Mouse (Mus musculus) midbrain, embryonic 13.5 days (tissue): Measurements from ENCODE around the gene Limch1. TPM values are rescaled to one million over a fixed set of nuclear protein-coding genes. Genes with fewer than 3 reads are reported as not detected.

Experiments used
- ATAC-seq: fragments of 200-750 bp; cut with Nextera tagmentation; 2 replicates; pipeline ENCODE4 v1.8.0; 2017; ENCODE audit warnings: mild to moderate bottlenecking, moderate TSS enrichment, moderate library complexity
- H3K27ac ChIP-seq: fragments of 300-500 bp; sonication (generic); 2 replicates; pipeline ENCODE4 v1.5.1; 2015; ENCODE audit warnings: inconsistent platforms, mild to moderate bottlenecking, moderate library complexity
- H3K27me3 ChIP-seq: fragments of 300-500 bp; sonication (generic); 2 replicates; pipeline ENCODE4 v1.6.1; 2015; ENCODE audit warnings: mild to moderate bottlenecking, inconsistent platforms
- H3K36me3 ChIP-seq: fragments of 300-500 bp; sonication (generic); 2 replicates; pipeline ENCODE4 v1.6.1; 2015; ENCODE audit warnings: mild to moderate bottlenecking, inconsistent platforms
- H3K4me1 ChIP-seq: fragments of 300-500 bp; sonication (generic); replicated peaks from 2 replicates; pipeline ENCODE4 v1.6.1; 2015; ENCODE audit warnings: inconsistent platforms
- H3K4me2 ChIP-seq: fragments of 300-500 bp; sonication (generic); replicated peaks from 2 replicates; pipeline ENCODE4 v1.6.1; 2015; ENCODE audit warnings: moderate library complexity, mild to moderate bottlenecking, inconsistent platforms
- H3K4me3 ChIP-seq: fragments of 300-500 bp; sonication (generic); replicated peaks from 2 replicates; pipeline ENCODE4 v1.5.1; 2015; ENCODE audit warnings: mild to moderate bottlenecking, inconsistent platforms
- H3K9ac ChIP-seq: fragments of 300-500 bp; sonication (generic); replicated peaks from 2 replicates; pipeline ENCODE4 v1.6.1; 2015; ENCODE audit warnings: mild to moderate bottlenecking, inconsistent platforms
- H3K9me3 ChIP-seq: fragments of 300-500 bp; sonication (generic); 2 replicates; pipeline ENCODE4 v1.6.1; 2016; ENCODE audit warnings: mild to moderate bottlenecking, inconsistent platforms
- WGBS: fragments of 180-500 bp; shearing (Covaris S2); methylation state at CpG from one replicate; pipeline ENCODE4 v1.1.7; 2015; 5-methylcytosine and 5-hydroxymethylcytosine counted together
- polyA plus RNA-seq: library from polyadenylated mRNA; unstranded; fragments of >200 nt; fragmentation: Nextera tagmentation; extraction: Ambion mirVana; gene quantifications from 2 replicates; pipeline ENCODE4 v1.2.1, GENCODE M21; 2015

Limch1 gene
- polyA plus RNA-seq, 1 experiment from 2014 or later: 41.9 TPM

DNA sequence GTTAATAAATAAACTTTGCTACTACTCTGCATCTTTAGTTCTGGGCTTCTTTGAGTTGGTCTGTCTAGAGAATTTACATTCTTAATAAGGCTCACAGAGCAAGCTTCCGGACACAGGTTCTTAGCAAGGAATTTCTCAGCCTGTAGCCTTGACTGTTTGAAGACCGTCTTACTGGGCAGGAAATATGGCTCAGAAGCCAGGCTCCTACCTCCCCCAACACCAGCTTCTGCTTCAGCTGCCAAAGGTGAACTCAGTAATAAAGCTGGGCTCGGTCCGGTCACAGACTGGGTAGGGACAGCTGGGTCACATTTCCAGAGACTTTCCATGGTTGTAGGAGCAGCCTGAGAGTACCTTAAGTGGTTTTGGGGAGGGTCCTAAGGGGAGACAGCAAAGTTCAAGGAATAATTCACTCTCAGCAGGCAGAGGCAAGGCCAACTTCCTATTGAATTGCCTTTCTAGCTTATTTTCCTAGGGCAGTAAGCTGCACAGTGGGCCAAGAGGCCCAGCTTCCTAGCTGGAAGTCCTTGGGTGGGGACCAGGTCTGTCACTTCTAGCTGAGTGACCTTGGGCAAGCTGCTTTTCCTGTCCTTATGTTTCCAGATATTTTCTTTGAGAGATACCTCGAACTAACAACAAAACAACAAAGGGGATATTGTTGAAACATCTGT lies 3.0 kb downstream of the Limch1 start:
- Histone ChIP-seq H3K9ac (0 out of 2 replicates have a peak overlapping the region, but pooled peaks have one; percentile 11), H3K9me3 (no peaks in the 10 kb centered on the region), H3K27ac (0 out of 2 replicates have a peak overlapping the region, but pooled peaks have one; percentile 37), H3K27me3 (no peaks in the 10 kb centered on the region), H3K4me2 (peak overlapping the region; percentile 91), H3K4me1 (peaks cover 49% of the 10 kb centered on the region), H3K36me3 (no peaks in the 10 kb centered on the region), H3K4me3 (peak overlapping the region; percentile 78; the same call in 1 of the 2 replicates)
- no peak for ATAC-seq
- 28% methylated on average over 5 of the region's 5 CpGs for WGBS

DNA sequence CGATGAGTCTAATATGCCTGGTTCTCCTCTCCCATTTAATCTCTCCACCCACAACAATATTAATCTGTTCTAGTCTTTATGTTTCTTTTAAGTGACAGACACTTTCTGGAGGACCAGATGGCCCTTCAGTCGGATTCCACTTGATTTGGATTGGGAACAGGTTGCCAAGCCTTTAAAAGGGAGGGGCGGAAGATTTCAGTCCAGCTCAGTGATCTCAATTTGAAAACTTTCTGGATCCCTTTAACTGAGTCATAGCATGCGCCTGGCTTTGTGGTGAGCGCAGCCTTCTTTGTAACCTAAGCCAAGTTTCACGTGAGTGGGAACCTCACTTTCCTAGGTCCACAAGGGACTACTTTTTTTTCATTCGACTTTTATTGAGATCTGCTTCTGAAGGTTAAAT lies 5.0 kb downstream of the Limch1 start:
- H3K4me3 ChIP-seq: no peak overlapping the region
- 63% methylated on average over 7 of the region's 7 CpGs for WGBS
- H3K27me3 ChIP-seq: no peaks in the 10 kb centered on the region
- H3K9ac ChIP-seq: no peak overlapping the region
- no peak for ATAC-seq
- H3K4me1 ChIP-seq: peaks cover 45% of the 10 kb centered on the region
- no peak overlapping the region for H3K4me2 ChIP-seq
- no peaks in the 10 kb centered on the region for H3K36me3 ChIP-seq
- no peak overlapping the region; the same call in 1 of the 2 replicates for H3K27ac ChIP-seq
- no peaks in the 10 kb centered on the region for H3K9me3 ChIP-seq

DNA sequence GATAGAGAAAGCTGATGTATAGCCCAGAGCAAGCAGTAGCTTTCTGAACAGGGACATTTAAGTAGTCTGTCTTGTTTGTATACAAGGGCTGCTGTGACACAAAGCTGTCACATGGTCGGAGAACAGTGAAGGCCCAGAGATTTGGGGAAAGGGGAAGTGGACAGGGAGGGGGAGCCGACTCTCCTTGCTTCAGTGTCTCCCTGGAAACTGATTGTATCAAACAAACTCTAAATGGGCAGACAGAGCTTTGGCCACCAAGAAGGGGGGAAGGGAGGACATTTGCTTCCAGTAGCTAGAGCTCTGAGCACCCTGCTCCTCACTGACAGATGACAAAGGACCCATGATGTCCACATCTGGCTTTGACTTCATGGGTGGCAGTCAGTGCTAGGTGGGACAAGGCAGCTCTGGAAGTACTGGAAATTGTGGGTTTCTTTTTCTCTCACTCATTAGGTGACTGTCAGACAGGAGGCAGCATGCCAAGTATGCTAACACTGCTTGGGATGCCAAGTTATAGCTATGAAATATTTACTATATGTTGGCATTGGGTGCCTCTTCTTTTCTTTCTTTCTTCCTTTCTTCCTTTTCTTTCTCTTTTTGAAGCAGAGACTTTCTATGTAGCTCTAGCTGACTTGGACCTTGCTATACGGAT lies 5.8 kb downstream of the Limch1 start:
- ATAC-seq: no peak
- H3K9ac ChIP-seq: no peak overlapping the region
- H3K4me1 ChIP-seq: peaks cover 43% of the 10 kb centered on the region
- no peaks in the 10 kb centered on the region for H3K9me3 ChIP-seq
- 36% methylated on average over 3 of the region's 3 CpGs for WGBS
- no peak overlapping the region for H3K4me3 ChIP-seq
- H3K27me3 ChIP-seq: no peaks in the 10 kb centered on the region
- no peak overlapping the region for H3K4me2 ChIP-seq
- no peak overlapping the region for H3K27ac ChIP-seq
- H3K36me3 ChIP-seq: no peaks in the 10 kb centered on the region

DNA sequence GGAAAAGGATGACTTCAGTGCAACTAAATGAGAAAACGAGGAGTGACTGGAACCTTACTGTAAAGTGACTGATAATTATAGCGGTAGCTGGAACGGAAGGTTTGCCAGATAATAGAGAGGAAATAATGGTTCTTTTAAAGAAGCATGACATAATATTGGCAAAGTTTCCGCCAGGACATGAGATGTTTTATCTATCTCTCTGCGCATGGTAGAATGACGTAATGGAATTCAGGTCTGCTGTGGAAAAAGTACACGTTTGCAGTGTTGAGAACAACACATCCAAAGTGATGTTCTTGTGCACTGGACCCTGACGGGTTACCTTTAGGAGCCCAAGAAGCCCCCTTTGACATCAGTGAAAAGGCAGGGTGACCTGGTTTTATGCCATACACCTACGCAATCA lies 8.0 kb downstream of the Limch1 start:
- Histone ChIP-seq H3K4me3 (no peak overlapping the region), H3K36me3 (no peaks in the 10 kb centered on the region), H3K9me3 (no peaks in the 10 kb centered on the region), H3K27me3 (no peaks in the 10 kb centered on the region), H3K27ac (no peak overlapping the region), H3K4me1 (peaks cover 41% of the 10 kb centered on the region), H3K9ac (no peak overlapping the region), H3K4me2 (no peak overlapping the region)
- WGBS: 92% methylated on average over 9 of the region's 9 CpGs
- no peak for ATAC-seq

DNA sequence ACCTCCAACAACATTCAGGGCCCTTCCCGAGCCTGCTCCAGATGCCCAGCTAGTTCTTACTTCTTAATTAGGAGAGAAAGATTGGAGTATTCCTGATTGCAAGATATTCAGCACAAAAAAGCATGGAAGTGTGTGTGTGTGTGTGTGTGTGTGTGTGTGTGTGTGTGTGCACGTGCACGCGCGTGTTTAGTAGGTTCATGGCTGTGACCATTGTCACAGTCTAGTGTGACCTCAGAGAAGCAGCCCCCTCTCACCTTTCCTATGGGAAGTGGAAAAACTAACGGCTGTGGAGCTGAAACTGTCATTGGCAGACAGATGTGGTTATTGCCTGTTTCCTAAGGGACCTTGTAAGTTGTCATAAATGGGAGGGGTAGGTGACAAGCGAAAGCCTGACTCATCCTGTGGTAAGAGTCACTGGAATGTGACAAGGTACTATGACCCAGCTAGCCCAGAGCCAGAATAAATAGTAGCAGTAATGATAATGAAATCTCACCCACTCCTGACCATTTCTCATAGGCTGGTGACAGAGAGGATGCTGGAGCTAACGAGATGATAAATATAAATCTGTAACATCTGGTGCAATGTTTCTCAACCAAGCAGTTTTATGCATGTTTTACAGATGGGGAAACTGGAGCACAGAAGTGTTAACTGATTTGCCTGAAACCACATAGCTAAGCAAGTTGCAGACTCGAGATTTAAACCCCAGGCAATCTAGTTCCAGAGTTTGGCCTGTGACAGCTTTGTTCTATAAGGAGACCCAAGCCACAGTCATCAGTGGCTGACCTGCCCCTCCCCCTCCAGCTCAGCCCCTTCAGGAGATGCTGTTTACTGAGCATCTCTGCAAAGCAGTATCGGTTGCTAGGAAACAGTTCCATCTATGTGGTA lies 11.4 kb downstream of the Limch1 start:
- Histone ChIP-seq H3K27ac (peak overlapping the region; percentile 64), H3K4me2 (no peak overlapping the region), H3K9me3 (no peaks in the 10 kb centered on the region), H3K4me3 (no peak overlapping the region), H3K27me3 (no peaks in the 10 kb centered on the region), H3K9ac (no peak overlapping the region), H3K36me3 (no peaks in the 10 kb centered on the region), H3K4me1 (peaks cover 21% of the 10 kb centered on the region)
- peak; percentile 91 for ATAC-seq
- 63% methylated on average over 10 of the region's 10 CpGs for WGBS

DNA sequence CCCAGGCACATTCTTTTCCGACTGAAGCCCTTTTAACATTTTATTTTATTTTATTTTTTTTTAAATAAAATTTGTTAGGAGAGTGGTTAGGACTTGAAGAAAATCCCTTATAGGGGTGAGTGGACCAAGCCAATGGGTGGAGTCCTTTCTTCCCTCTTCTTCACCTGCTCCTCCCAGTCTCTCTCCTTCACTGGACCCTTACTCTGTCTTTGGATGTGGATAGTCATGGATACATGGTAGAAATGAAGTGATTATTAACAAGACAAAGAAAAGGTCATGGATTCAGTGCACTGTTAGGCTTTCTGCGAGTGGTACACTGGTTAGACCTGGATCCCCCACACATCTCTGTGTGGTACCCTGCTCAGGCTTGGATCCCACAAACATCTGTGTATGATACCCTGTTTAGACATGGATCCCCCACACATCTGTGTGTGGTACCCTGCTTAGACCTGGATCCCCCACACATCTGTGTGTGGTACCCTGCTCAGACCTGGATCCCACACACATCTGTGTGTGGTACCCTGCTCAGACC lies 12.1 kb downstream of the Limch1 start:
- 41% methylated on average over 2 of the region's 2 CpGs for WGBS
- H3K9ac ChIP-seq: no peak overlapping the region

DNA sequence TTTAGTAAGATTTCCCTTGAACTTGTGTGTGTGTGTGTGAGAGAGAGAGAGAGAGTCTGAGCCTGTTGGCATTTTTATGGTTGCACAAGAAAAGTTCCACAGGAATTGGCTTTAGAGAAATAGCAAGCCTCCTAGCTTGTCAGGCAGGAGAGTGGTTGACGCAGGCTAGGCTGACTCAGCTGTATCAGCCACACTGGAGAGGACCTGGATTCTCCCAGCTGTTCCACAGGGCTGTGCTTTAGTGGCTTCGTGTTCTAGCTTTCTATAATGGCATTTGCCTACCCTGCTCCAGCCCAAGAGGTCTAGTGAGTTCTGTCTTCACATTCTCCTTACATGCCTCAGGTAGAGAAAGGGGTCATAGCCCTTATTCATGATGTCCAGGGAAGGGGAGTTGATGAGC lies 13.7 kb downstream of the Limch1 start:
- H3K27ac ChIP-seq: no peak overlapping the region
- no peak overlapping the region for H3K4me3 ChIP-seq
- H3K4me2 ChIP-seq: no peak overlapping the region
- H3K27me3 ChIP-seq: no peaks in the 10 kb centered on the region
- WGBS: 85% methylated on average over 2 of the region's 2 CpGs
- H3K4me1 ChIP-seq: peaks cover 21% of the 10 kb centered on the region
- H3K9me3 ChIP-seq: no peaks in the 10 kb centered on the region
- no peak for ATAC-seq
- no peak overlapping the region for H3K9ac ChIP-seq
- no peaks in the 10 kb centered on the region for H3K36me3 ChIP-seq

More for the DNA sequence above, 12.1 kb downstream of the Limch1 start:
- no peak overlapping the region for H3K4me2 ChIP-seq
- peak overlapping the region; percentile 5 for H3K27ac ChIP-seq
- no peaks in the 10 kb centered on the region for H3K36me3 ChIP-seq
- no peaks in the 10 kb centered on the region for H3K9me3 ChIP-seq
- ATAC-seq: peak; percentile 72
- peaks cover 21% of the 10 kb centered on the region for H3K4me1 ChIP-seq
- no peak overlapping the region for H3K4me3 ChIP-seq
- no peaks in the 10 kb centered on the region for H3K27me3 ChIP-seq

DNA sequence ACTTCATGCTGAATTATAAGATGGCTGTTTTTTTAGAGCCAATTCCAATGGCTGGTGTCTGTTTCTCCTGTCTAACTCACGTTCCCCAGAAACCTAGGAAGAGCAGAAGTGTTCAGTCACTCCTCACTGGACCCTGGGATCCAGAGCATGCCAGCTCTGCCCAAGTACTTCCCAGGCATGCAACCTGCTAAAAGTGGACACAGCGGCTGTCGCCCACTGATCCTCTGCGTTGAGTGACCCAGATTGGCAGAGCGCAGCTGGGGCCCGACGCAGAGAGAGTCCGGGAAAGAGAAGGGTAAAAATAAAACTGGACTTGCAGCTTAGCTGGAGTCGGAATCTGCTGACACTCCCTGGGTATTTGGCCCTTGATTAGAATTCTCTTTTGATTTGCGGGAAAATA lies 15.1 kb downstream of the Limch1 start:
- Histone ChIP-seq H3K27me3 (no peaks in the 10 kb centered on the region), H3K4me2 (no peak overlapping the region), H3K36me3 (no peaks in the 10 kb centered on the region), H3K4me3 (no peak overlapping the region), H3K9ac (no peak overlapping the region), H3K9me3 (no peaks in the 10 kb centered on the region), H3K4me1 (peaks cover 21% of the 10 kb centered on the region), H3K27ac (no peak overlapping the region)
- no peak for ATAC-seq
- 91% methylated on average over 10 of the region's 10 CpGs for WGBS

DNA sequence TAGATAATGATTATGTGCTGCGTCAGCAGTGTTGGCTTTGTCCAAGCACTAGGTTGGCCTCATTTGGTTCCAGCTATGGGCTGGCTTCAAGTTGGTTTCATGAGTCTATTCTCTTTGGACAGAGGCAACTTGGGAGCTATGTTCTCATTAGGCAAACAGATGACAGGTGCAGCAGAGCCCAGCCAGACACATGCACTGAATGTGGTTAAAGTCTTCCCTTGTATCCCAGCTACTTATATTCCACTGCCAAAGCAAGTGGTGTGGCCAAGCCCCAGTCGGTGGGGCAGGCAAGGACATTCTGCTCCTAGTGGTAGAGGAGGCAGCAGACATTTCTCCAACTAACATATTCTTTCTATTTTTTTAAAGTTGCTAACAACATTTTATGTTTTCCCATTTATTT lies 16.4 kb downstream of the Limch1 start:
- no peaks in the 10 kb centered on the region for H3K36me3 ChIP-seq
- no peaks in the 10 kb centered on the region for H3K9me3 ChIP-seq
- H3K4me1 ChIP-seq: peaks cover 14% of the 10 kb centered on the region
- no peak overlapping the region for H3K27ac ChIP-seq
- no peaks in the 10 kb centered on the region for H3K27me3 ChIP-seq
- no peak overlapping the region for H3K9ac ChIP-seq
- no peak for ATAC-seq
- 81% methylated on average over 2 of the region's 2 CpGs for WGBS
- no peak overlapping the region for H3K4me3 ChIP-seq
- H3K4me2 ChIP-seq: no peak overlapping the region

DNA sequence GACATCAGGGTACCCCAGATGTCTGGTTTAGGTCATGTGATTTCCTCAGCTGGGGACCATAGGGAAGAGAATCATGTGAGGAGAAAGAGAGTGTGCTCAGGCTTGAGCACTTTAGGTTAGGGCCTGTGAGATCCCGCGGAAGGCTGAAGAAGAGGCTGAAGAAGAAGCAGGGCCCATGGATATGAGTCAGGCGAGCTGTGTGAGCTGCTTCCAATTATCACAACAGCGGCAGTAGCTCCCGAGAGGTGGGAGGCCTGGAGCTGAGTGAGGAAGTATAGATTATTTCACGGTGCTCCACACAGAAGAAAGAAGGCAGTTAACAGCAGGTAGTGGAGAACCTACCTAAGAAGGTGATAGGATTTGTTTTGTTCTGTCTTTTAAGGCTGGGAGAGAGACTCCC lies 18.5 kb downstream of the Limch1 start:
- no peak overlapping the region for H3K27ac ChIP-seq
- no peaks in the 10 kb centered on the region; the same call in 1 of the 2 replicates for H3K4me1 ChIP-seq
- no peaks in the 10 kb centered on the region for H3K36me3 ChIP-seq
- H3K27me3 ChIP-seq: no peaks in the 10 kb centered on the region
- no peak overlapping the region for H3K4me2 ChIP-seq
- no peaks in the 10 kb centered on the region for H3K9me3 ChIP-seq
- 86% methylated on average over 6 of the region's 6 CpGs for WGBS
- no peak overlapping the region for H3K9ac ChIP-seq
- ATAC-seq: no peak
- no peak overlapping the region for H3K4me3 ChIP-seq

DNA sequence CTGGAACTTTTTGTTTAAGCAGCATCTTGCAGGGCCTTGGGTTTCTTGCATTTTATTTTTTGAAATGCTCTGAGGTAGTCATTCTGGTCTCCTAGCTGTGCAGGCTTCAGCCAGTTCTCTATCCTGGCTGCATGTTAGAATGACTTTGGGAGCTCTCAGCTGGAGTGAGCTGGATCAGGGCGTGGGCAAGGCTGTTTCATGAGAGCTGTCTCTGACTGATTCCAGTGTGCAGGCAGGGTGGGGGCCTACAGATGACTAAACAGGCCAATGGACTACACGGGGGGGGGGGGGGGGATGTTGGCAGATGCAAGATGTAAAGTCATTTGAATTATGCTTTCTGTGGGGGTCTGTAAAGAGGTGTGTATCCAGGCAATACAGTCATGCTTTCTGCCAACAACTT lies 20.3 kb downstream of the Limch1 start:
- no peak overlapping the region for H3K4me2 ChIP-seq
- H3K27ac ChIP-seq: no peak overlapping the region
- no peak for ATAC-seq
- no peaks in the 10 kb centered on the region for H3K27me3 ChIP-seq
- 73% methylated on average over 2 of the region's 2 CpGs for WGBS
- H3K4me3 ChIP-seq: no peak overlapping the region
- H3K9ac ChIP-seq: no peak overlapping the region
- H3K36me3 ChIP-seq: no peaks in the 10 kb centered on the region
- no peaks in the 10 kb centered on the region; the same call in 1 of the 2 replicates for H3K4me1 ChIP-seq
- H3K9me3 ChIP-seq: no peaks in the 10 kb centered on the region

DNA sequence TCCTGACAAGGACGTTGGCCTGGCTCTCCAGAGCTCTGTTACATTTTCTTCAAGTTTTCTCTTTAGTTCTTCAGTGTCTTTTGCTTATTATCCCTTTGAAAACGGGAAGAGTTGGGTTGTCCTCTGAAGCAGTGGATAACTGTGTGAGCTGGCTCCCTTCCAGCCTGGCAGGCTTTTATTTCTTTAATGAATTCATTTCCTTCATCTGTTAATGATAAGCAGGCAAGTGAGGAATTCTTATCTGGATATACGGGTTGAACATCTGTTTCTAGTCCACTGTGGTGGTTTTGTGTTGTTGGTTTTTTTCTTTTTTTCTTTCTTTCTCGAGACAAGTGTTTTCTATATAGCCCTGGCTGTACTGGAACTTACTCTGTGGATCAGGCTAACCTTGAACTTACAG lies 22.4 kb downstream of the Limch1 start:
- no peak for ATAC-seq
- Histone ChIP-seq H3K4me1 (peaks cover 13% of the 10 kb centered on the region; the same call in 1 of the 2 replicates), H3K36me3 (no peaks in the 10 kb centered on the region), H3K4me3 (no peak overlapping the region), H3K9ac (no peak overlapping the region), H3K4me2 (no peak overlapping the region), H3K9me3 (no peaks in the 10 kb centered on the region), H3K27me3 (no peaks in the 10 kb centered on the region), H3K27ac (no peak overlapping the region)
- WGBS: 34% methylated on average over 4 of the region's 4 CpGs
